7 mouse cellular contexts compared by ENCODE assay signal in the genomic region with DNA sequence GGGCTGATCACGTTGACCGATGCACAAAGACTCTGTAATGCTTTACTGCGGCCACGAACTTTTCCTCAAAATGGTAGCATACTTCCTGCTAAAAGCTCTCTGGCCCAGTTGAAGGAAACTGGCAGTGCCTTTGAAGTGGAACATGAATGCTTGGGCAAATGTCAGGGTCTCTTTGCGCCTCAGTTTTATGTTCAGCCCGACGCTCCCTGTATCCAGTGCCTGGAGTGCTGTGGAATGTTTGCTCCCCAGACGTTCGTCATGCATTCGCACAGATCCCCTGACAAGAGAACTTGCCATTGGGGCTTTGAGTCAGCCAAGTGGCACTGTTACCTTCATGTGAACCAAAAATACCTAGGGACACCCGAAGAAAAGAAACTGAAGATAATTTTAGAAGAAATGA. TPM values are rescaled to one million over a fixed set of nuclear protein-coding genes. Genes with fewer than 3 reads are reported as not detected.
DNase-seq lines count a peak whose midpoint lies in the region; ATAC-seq and TF ChIP-seq lines count a peak whose summit lies in the region.

No protein-coding gene starts in this region.

- DNase-seq in kidney, postnatal 0 days (ENCODE audit: low spot score), result no peak
- no peak for DNase-seq in kidney, adult 11 months
- no peak for DNase-seq in embryonic facial prominence, embryonic 10.5 days (ENCODE audit: low spot score)
- DNase-seq in midbrain, postnatal 0 days (ENCODE audit: low spot score), result no peak
- no peak for DNase-seq in left cerebral cortex, adult 9 months (ENCODE audit: low spot score in 2 of 2)

- no peak for TF ChIP-seq CTCF in kidney, postnatal 0 days (IDR thresholded peaks at IDR 0.05; ENCODE audit: low read depth)
- no peak for TF ChIP-seq CTCF in midbrain, postnatal 0 days (IDR thresholded peaks at IDR 0.05)

- WGBS in kidney, postnatal 0 days, result 38% methylated on average over 11 of the region's 11 CpGs
- 80% methylated on average over 11 of the region's 11 CpGs for WGBS in embryonic facial prominence, embryonic 10.5 days
- 63% methylated on average over 11 of the region's 11 CpGs for WGBS in hindbrain, embryonic 12.5 days
- 60% methylated on average over 11 of the region's 11 CpGs for WGBS in midbrain, postnatal 0 days

- no peaks in the 10 kb centered on the region for H3K36me3 ChIP-seq in kidney, postnatal 0 days (ENCODE audit: insufficient read depth, low read length)
- peaks cover 30% of the 10 kb centered on the region for H3K36me3 ChIP-seq in embryonic facial prominence, embryonic 10.5 days (replicated peaks)
- H3K36me3 ChIP-seq in hindbrain, embryonic 12.5 days, result 0 out of 2 replicates have a peak, but pooled peaks cover 3% of the 10 kb centered on the region
- peaks cover 2% of the 10 kb centered on the region; the same call in 1 of the 2 replicates for H3K36me3 ChIP-seq in midbrain, postnatal 0 days (ENCODE audit: insufficient read depth, low read length)

- H3K27me3 ChIP-seq in kidney, postnatal 0 days (ENCODE audit: insufficient read depth, low read length), result no peaks in the 10 kb centered on the region
- no peaks in the 10 kb centered on the region for H3K27me3 ChIP-seq in embryonic facial prominence, embryonic 10.5 days (replicated peaks; ENCODE audit: low read depth, poor library complexity, severe bottlenecking)
- H3K27me3 ChIP-seq in hindbrain, embryonic 12.5 days, result no peaks in the 10 kb centered on the region
- no peaks in the 10 kb centered on the region for H3K27me3 ChIP-seq in midbrain, postnatal 0 days (ENCODE audit: insufficient read depth, low read length)

- H3K9ac ChIP-seq in kidney, postnatal 0 days (ENCODE audit: low read depth, low read length), result no peak overlapping the region
- peak overlapping the region; percentile 27; the same call in 1 of the 2 replicates for H3K9ac ChIP-seq in hindbrain, embryonic 12.5 days
- H3K9ac ChIP-seq in midbrain, postnatal 0 days (replicated peaks; ENCODE audit: low read length, poor library complexity, severe bottlenecking), result no peak overlapping the region

- no peak overlapping the region for H3K4me3 ChIP-seq in kidney, postnatal 0 days (replicated peaks; ENCODE audit: low read depth, low read length)
- peak overlapping the region; percentile 34; the same call in 1 of the 2 replicates for H3K4me3 ChIP-seq in embryonic facial prominence, embryonic 10.5 days
- H3K4me3 ChIP-seq in hindbrain, embryonic 12.5 days, result peak overlapping the region; percentile 18
- H3K4me3 ChIP-seq in midbrain, postnatal 0 days (ENCODE audit: low read depth, low read length), result no peak overlapping the region

- H3K4me1 ChIP-seq in kidney, postnatal 0 days (replicated peaks; ENCODE audit: insufficient read depth, low read length), result peaks cover 10% of the 10 kb centered on the region
- peaks cover 43% of the 10 kb centered on the region for H3K4me1 ChIP-seq in embryonic facial prominence, embryonic 10.5 days
- H3K4me1 ChIP-seq in hindbrain, embryonic 12.5 days, result peaks cover 49% of the 10 kb centered on the region
- H3K4me1 ChIP-seq in midbrain, postnatal 0 days (ENCODE audit: insufficient read depth, low read length), result peaks cover 17% of the 10 kb centered on the region

- H3K9me3 ChIP-seq in kidney, postnatal 0 days (replicated peaks; ENCODE audit: low read length), result no peaks in the 10 kb centered on the region
- no peaks in the 10 kb centered on the region for H3K9me3 ChIP-seq in embryonic facial prominence, embryonic 10.5 days
- H3K9me3 ChIP-seq in hindbrain, embryonic 12.5 days (replicated peaks), result no peaks in the 10 kb centered on the region
- H3K9me3 ChIP-seq in midbrain, postnatal 0 days (ENCODE audit: low read length), result no peaks in the 10 kb centered on the region

- peak overlapping the region; percentile 27; the same call in 1 of the 2 replicates for H3K4me2 ChIP-seq in kidney, postnatal 0 days (ENCODE audit: low read length)
- H3K4me2 ChIP-seq in hindbrain, embryonic 12.5 days (replicated peaks), result peak overlapping the region; percentile 46
- H3K4me2 ChIP-seq in midbrain, postnatal 0 days (ENCODE audit: low read depth, low read length, poor library complexity, severe bottlenecking), result peak overlapping the region; percentile 16; the same call in 1 of the 2 replicates

- no peak overlapping the region for H3K27ac ChIP-seq in kidney, postnatal 0 days
- H3K27ac ChIP-seq in embryonic facial prominence, embryonic 10.5 days (replicated peaks), result no peak overlapping the region
- no peak overlapping the region for H3K27ac ChIP-seq in hindbrain, embryonic 12.5 days
- H3K27ac ChIP-seq in midbrain, postnatal 0 days (ENCODE audit: low read depth, low read length), result no peak overlapping the region

- ATAC-seq in kidney, postnatal 0 days (replicated peaks; ENCODE audit: low FRiP score, low read depth), result no peak
- ATAC-seq in hindbrain, embryonic 12.5 days (ENCODE audit: low FRiP score), result no peak
- ATAC-seq in midbrain, postnatal 0 days (ENCODE audit: low FRiP score), result no peak
- no peak for ATAC-seq in activated CD4-positive, CD25-positive, alpha-beta regulatory T cell, adult 4 months

RNA-seq across cellular contexts. Expression of a gene that starts 3.1 kb away (rescaled TPM):
- 20.7 and 21.2 TPM in 2 replicates for polyA plus RNA-seq in kidney, postnatal 0 days (2015; fragmentation: Nextera tagmentation; extraction: Ambion mirVana)
- polyA plus RNA-seq in embryonic facial prominence, embryonic 10.5 days (2016; fragmentation: Nextera tagmentation; extraction: Ambion mirVana), result 32.5 and 33.6 TPM in 2 replicates
- 51.9 and 52.8 TPM in 2 replicates for polyA plus RNA-seq in hindbrain, embryonic 12.5 days (2016; fragmentation: Nextera tagmentation; extraction: Ambion mirVana)
- total RNA-seq in midbrain, postnatal 0 days (2014; rRNA removed), result 39.4 and 46.8 TPM in 2 replicates
- polyA plus RNA-seq in midbrain, postnatal 0 days (2015; fragmentation: Nextera tagmentation; extraction: Ambion mirVana), result 24.7 and 28.5 TPM in 2 replicates
- polyA plus RNA-seq in activated CD4-positive, CD25-positive, alpha-beta regulatory T cell, adult 4 months (2017; shearing (Covaris generic)), result 10 to 100 TPM; 54.4 to 60.6 TPM

RNA-seq across cellular contexts. Expression of a gene that starts 51.7 kb away (rescaled TPM):
- 61.6 and 67.6 TPM in 2 replicates for polyA plus RNA-seq in kidney, postnatal 0 days (2015; fragmentation: Nextera tagmentation; extraction: Ambion mirVana)
- polyA plus RNA-seq in embryonic facial prominence, embryonic 10.5 days (2016; fragmentation: Nextera tagmentation; extraction: Ambion mirVana), result 11.2 and 19.4 TPM in 2 replicates
- 31.2 and 31.3 TPM in 2 replicates for polyA plus RNA-seq in hindbrain, embryonic 12.5 days (2016; fragmentation: Nextera tagmentation; extraction: Ambion mirVana)
- total RNA-seq in midbrain, postnatal 0 days (2014; rRNA removed), result 45.6 and 60.4 TPM in 2 replicates
- 45.5 and 47.2 TPM in 2 replicates for polyA plus RNA-seq in midbrain, postnatal 0 days (2015; fragmentation: Nextera tagmentation; extraction: Ambion mirVana)
- polyA plus RNA-seq in activated CD4-positive, CD25-positive, alpha-beta regulatory T cell, adult 4 months (2017; shearing (Covaris generic)), result not detected

Comparison
In these comparisons a context has a peak if more than half of its experiments do, and no peak if none do; other contexts are left out.
1. H3K4me3 ChIP-seq: peak in embryonic facial prominence, embryonic 10.5 days (single experiment) and hindbrain, embryonic 12.5 days (single experiment); none in kidney, postnatal 0 days (single experiment) and midbrain, postnatal 0 days (single experiment).
2. RNA of a gene that starts 51.7 kb away (polyA plus RNA-seq): 61.6 to 67.6 TPM in kidney, postnatal 0 days, 45.5 to 47.2 TPM in midbrain, postnatal 0 days, 31.2 to 31.3 TPM in hindbrain, embryonic 12.5 days and 11.2 to 19.4 TPM in embryonic facial prominence, embryonic 10.5 days; not detected in activated CD4-positive, CD25-positive, alpha-beta regulatory T cell, adult 4 months; every median in the first group is over 10 times any median in the second.
3. Peak in every context shown above with its lines, with median percentiles within 50 percentile points of each other: H3K4me2 ChIP-seq.